Mouse (Mus musculus): ENCODE data around the gene 1700023F06Rik. TPM values are rescaled to one million over a fixed set of nuclear protein-coding genes. Genes with fewer than 3 reads are reported as not detected.

1700023F06Rik gene
- total RNA-seq, 2 experiments from 2014 or later: not detected

- DNase-seq: no peak
- intact Hi-C loops (cut with DNase I; ENCODE audit: low total_unique reads): no loop called here
Observed at GRCm38 (mm10) chr11:103192956-103193824, 15.2 kb downstream of the 1700023F06Rik start.

GRCm38 (mm10) chr11:103192230-103192955 lies 16.0 kb downstream of the 1700023F06Rik start:
- no peak for DNase-seq
- intact Hi-C loops (cut with DNase I; ENCODE audit: low total_unique reads): no loop called here

DNA sequence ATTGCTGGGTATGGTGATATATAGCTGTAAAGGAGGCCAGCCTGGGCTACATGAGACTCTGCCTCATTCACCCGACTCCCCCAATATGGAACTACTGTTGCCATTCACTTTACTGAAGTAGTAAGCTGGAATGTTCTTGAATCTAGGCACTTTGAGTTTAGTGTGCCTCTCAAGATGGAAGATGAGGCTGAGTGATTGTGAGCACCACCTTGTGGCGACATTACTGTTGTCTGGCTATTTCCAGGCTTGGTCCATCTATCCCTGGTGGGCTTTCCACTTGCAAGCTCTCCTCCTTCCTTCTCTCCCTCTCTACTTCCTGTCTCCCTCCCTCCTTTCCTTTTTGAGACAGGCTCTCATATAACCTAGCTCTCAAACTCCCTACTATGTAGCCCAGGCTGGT lies 23.5 kb downstream of the 1700023F06Rik start:
- DNase-seq: peak; percentile 48
- intact Hi-C loops (cut with DNase I; ENCODE audit: low total_unique reads): no loop called here

- DNase-seq: peak; percentile 5
- intact Hi-C loops (cut with DNase I; ENCODE audit: low total_unique reads): no loop called here
Observed at GRCm38 (mm10) chr11:103181911-103182310, 26.4 kb downstream of the 1700023F06Rik start.

DNA sequence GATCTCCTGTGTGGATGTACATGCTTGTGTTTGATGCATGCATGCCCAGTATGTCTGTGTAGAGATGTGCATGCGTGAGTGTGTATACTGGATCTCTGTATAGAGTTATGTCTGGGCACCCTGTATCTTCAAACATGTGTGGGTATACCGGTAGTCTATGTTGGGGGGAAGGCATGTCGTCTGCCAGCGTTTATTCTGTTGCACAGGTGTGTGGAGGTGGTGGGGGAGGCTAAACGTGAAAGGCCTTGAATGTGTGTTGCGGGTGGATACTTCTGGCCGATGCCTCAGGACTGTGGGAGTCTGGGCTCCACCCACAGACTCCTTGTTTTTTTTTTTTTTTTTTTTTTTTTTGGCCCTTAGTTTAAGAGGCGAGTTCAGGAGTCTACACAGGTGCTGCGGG lies 27.0 kb downstream of the 1700023F06Rik start:
- intact Hi-C loops (cut with DNase I; ENCODE audit: low total_unique reads): no loop called here

GRCm38 (mm10) chr11:103180426-103180825 lies 27.9 kb downstream of the 1700023F06Rik start:
- no peak for DNase-seq
- intact Hi-C loops (cut with DNase I; ENCODE audit: low total_unique reads): no loop called here

More for the DNA sequence above, 27.0 kb downstream of the 1700023F06Rik start:
- no peak for DNase-seq

- peak; percentile 3 for DNase-seq
- intact Hi-C loops (cut with DNase I; ENCODE audit: low total_unique reads): no loop called here
Observed at GRCm38 (mm10) chr11:103178748-103179147, 29.6 kb downstream of the 1700023F06Rik start.

DNA sequence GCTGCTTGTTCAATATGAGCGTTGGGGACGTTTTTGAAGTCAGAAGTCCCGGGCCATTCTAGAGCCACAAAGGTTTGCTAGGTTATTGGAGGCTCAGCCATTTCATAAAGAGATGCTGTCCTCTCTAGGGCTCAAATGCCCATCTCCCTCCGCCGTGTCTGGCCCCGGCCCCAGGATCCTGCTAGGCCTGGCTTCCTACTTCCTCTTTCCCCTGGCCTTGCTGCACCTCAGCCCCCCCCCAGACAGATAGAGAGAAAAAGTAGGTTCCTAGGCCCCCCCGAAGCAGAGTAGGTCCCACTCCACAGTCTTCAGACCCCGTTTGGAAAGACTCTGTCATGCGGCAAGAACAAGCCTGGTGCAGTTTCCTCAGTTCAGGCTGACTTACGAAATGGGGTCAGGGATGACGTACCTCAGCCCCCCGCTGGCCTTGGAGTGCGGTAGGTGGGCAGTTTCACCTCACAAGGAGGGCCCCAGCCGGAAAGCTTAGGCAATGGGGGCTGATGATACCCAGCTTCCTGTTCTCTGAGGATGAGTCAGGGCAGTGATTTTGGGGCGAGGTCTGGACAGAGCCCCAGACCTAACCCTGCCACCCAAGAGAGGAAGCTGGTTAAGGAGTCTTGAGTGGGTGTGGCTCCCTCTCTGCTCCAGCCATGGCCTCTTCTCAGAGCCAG lies 30.4 kb downstream of the 1700023F06Rik start:
- intact Hi-C loops (cut with DNase I; ENCODE audit: low total_unique reads): no loop called here
- peak; percentile 4 for DNase-seq

- DNase-seq: peak; percentile 8
- intact Hi-C loops (cut with DNase I; ENCODE audit: low total_unique reads): no loop called here
Observed at GRCm38 (mm10) chr11:103177216-103177615, 31.1 kb downstream of the 1700023F06Rik start.

GRCm38 (mm10) chr11:103176510-103176909 lies 31.8 kb downstream of the 1700023F06Rik start:
- intact Hi-C loops (cut with DNase I; ENCODE audit: low total_unique reads): no loop called here
- no peak for DNase-seq

DNA sequence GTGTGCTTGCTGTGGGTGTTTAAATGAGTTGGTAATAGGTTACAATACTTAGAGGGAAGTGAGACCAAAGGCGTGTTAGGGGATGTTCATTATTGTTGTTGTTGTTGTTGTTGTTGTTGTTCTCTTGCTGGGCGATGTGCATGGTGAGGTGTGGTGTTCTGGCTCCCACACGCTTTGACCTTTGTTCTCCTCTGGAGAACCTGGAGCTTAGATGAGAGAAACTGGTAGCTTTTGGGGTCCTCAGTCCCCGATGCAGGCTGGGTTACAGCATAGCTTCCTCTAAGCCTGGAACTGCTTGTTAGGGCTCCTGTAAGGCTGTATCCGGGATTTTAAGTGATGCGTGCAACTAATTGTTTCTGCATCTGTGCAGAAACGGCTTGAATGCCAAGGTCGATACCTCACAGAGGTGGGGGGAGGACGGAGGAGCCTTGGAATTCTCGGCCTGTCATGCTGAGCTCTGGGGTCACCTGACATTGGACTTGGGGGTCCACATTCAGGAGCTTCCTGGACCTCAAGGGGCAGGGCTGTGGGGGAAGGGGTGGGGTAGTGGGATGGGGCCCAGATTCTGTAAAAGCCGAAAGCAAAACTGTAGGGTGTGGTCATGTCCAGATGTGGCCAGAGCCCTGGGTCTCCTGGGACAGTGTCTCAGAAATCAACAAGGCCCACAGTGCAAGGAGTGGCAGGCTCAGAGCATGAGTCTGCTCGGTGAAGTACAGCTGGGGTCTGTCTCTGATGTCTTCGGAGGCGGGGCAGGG lies 32.5 kb downstream of the 1700023F06Rik start:
- intact Hi-C loops (cut with DNase I; ENCODE audit: low total_unique reads): no loop called here
- DNase-seq: peak; percentile 44

DNA sequence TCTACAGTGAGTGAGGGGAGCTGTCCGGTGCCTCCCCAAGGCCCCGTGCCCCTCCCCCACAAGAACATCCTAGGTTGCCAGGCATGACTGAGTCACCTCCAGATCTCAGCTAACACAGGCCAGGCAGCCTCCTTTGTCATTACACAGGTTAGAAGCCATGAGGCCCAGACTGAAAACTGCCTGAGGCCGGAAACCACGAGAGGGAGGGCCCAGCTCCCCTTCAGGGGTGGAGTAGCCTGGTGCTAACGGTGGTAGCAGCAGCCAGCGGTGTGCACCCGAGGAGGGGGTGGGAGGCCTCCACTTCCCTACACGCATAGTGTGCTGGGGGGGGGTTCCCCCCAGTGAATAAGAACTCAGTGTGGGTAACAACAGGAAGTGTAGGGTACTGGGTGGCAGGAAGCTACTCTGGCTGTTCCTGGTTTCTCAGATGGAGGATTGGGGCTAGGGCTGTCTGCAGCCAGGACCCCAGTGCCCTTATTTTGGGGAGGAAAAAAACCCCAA lies 33.4 kb downstream of the 1700023F06Rik start:
- DNase-seq: peak; percentile 23
- intact Hi-C loops (cut with DNase I; ENCODE audit: low total_unique reads): loop anchor here (5.0 kb wide), 1 partner anchor 152 kb away; no protein-coding TSS in a partner anchor

GRCm38 (mm10) chr11:103174411-103174832 lies 33.9 kb downstream of the 1700023F06Rik start:
- intact Hi-C loops (cut with DNase I; ENCODE audit: low total_unique reads): loop anchor here (5.0 kb wide), 1 partner anchor 153 kb away; no protein-coding TSS in a partner anchor
- DNase-seq: peak; percentile 3

GRCm38 (mm10) chr11:103173771-103174344 lies 34.5 kb downstream of the 1700023F06Rik start:
- DNase-seq: peak; percentile 4
- intact Hi-C loops (cut with DNase I; ENCODE audit: low total_unique reads): loop anchor here (5.0 kb wide), 1 partner anchor 153 kb away; no protein-coding TSS in a partner anchor

- intact Hi-C loops (cut with DNase I; ENCODE audit: low total_unique reads): loop anchor here (5.0 kb wide), 1 partner anchor 154 kb away; no protein-coding TSS in a partner anchor
- peak; percentile 3 for DNase-seq
Observed at GRCm38 (mm10) chr11:103173041-103173770, 35.2 kb downstream of the 1700023F06Rik start.

GRCm38 (mm10) chr11:103172392-103173040 lies 35.8 kb downstream of the 1700023F06Rik start:
- DNase-seq: peak; percentile 2
- intact Hi-C loops (cut with DNase I; ENCODE audit: low total_unique reads): loop anchor here (5.0 kb wide), 1 partner anchor 155 kb away; no protein-coding TSS in a partner anchor
